Mouse (Mus musculus) CH12.LX (cell line): Measurements from ENCODE around the gene Ficd.

Experiments used
- CHD2 ChIP-seq: IDR thresholded peaks from 2 replicates; pipeline ENCODE4 v1.6.1; 2011; ENCODE audit warnings: low read length, improper control_type of control experiment
- CTCF ChIP-seq, 2 experiments: IDR thresholded peaks in 1 of 2; conservative IDR thresholded peaks in 1 of 2; 2 replicates each; pipeline ENCODE4 v1.5.1; 2011 to 2012; ENCODE audit warnings: low read depth in 2 of 2, low read length in 2 of 2, improper control_type of control experiment in 1 of 2, inconsistent platforms in 1 of 2, mild to moderate bottlenecking in 1 of 2, moderate library complexity in 1 of 2
- ELF1 ChIP-seq: IDR thresholded peaks from 2 replicates; pipeline ENCODE4 v1.6.1; 2014; ENCODE audit warnings: low read depth, mild to moderate bottlenecking, inconsistent platforms, low read length, improper control_type of control experiment
- ETS1 ChIP-seq: conservative IDR thresholded peaks from 2 replicates; pipeline ENCODE4 v1.6.1; 2012; ENCODE audit warnings: low read depth, mild to moderate bottlenecking, inconsistent platforms, low read length, improper control_type of control experiment, moderate library complexity
- GABPA ChIP-seq: IDR thresholded peaks from 2 replicates; pipeline ENCODE4 v1.6.1; 2012; ENCODE audit warnings: low read depth, low read length, improper control_type of control experiment, inconsistent platforms; ENCODE audit not compliant: insufficient replicate concordance
- HCFC1 ChIP-seq: IDR thresholded peaks from 2 replicates; pipeline ENCODE4 v1.6.1; 2012; ENCODE audit warnings: low read depth, mild to moderate bottlenecking, inconsistent platforms, low read length, improper control_type of control experiment
- MAFK ChIP-seq: IDR thresholded peaks from 2 replicates; pipeline ENCODE4 v1.6.1; 2011; ENCODE audit warnings: low read length, improper control_type of control experiment; ENCODE audit not compliant: insufficient replicate concordance
- POLR2A ChIP-seq: IDR thresholded peaks from 2 replicates; pipeline ENCODE4 v1.6.1; 2011; ENCODE audit warnings: low read depth, mild to moderate bottlenecking, improper control_type of control experiment, low read length
- RCOR1 ChIP-seq: conservative IDR thresholded peaks from 2 replicates; pipeline ENCODE4 v1.6.1; 2012; ENCODE audit warnings: low read depth, mild to moderate bottlenecking, inconsistent platforms, low read length, improper control_type of control experiment
- SIN3A ChIP-seq: IDR thresholded peaks from 2 replicates; pipeline ENCODE4 v1.6.1; 2012; ENCODE audit warnings: low read length, improper control_type of control experiment, inconsistent platforms
- TCF12 ChIP-seq: IDR thresholded peaks from 2 replicates; pipeline ENCODE4 v1.6.1; 2014; ENCODE audit warnings: low read depth, mild to moderate bottlenecking, inconsistent platforms, low read length, improper control_type of control experiment
- ZKSCAN1 ChIP-seq: IDR thresholded peaks from 2 replicates; pipeline ENCODE4 v1.6.1; 2012; ENCODE audit warnings: low read depth, inconsistent platforms, low read length, improper control_type of control experiment, borderline replicate concordance
- ZNF384 ChIP-seq: IDR thresholded peaks from 2 replicates; pipeline ENCODE4 v1.6.1; 2012; ENCODE audit warnings: low read depth, low read length, improper control_type of control experiment, inconsistent platforms

- TF ChIP-seq SIN3A, result no peak
- no peak for TF ChIP-seq CHD2
- TF ChIP-seq GABPA, result no peak
- no peak for TF ChIP-seq CTCF (conservative IDR thresholded peaks at IDR 0.05 in 1 of 2, IDR thresholded peaks at IDR 0.05 in 1 of 2; ENCODE audit: low read depth in 2 of 2, low read length in 2 of 2)
- TF ChIP-seq MAFK, result no peak
- no peak for TF ChIP-seq HCFC1
- no peak for TF ChIP-seq TCF12
- no peak for TF ChIP-seq ETS1
- no peak for TF ChIP-seq ELF1
- TF ChIP-seq POLR2A, result no peak
- no peak for TF ChIP-seq ZKSCAN1
- no peak for TF ChIP-seq ZNF384
- no peak for TF ChIP-seq RCOR1
Observed at GRCm38 (mm10) chr5:113687514-113687913, 48.1 kb upstream of the Ficd start.
